Mouse (Mus musculus) G1E (cell line): Measurements from ENCODE around the gene Ltf. TPM values are rescaled to one million over a fixed set of nuclear protein-coding genes. Genes with fewer than 3 reads are reported as not detected.

Experiments used
- ATAC-seq: 2 replicates; pipeline ENCODE4 v1.8.0; 2016; ENCODE audit warnings: mild to moderate bottlenecking; ENCODE audit not compliant: insufficient number of reproducible peaks, poor library complexity, low FRiP score, severe bottlenecking; ENCODE audit errors: extremely low read depth
- DNase-seq: peaks from one replicate; pipeline ENCODE4 v3.0.0; 2012; ENCODE audit warnings: low spot score
- H3K27me3 ChIP-seq: 2 replicates; pipeline ENCODE4 v1.6.1; 2012; ENCODE audit warnings: mild to moderate bottlenecking, low read length, inconsistent platforms; ENCODE audit not compliant: insufficient read depth
- H3K36me3 ChIP-seq: replicated peaks from 2 replicates; pipeline ENCODE3; 2012; ENCODE audit warnings: mild to moderate bottlenecking, inconsistent platforms
- H3K4me1 ChIP-seq: 2 replicates; pipeline ENCODE4 v1.6.1; 2012; ENCODE audit warnings: low read depth, low read length, inconsistent platforms, mixed read lengths; ENCODE audit not compliant: insufficient read depth
- H3K4me3 ChIP-seq: 2 replicates; pipeline ENCODE4 v1.5.1; 2012; ENCODE audit warnings: low read depth, mild to moderate bottlenecking, inconsistent platforms, low read length, moderate library complexity, mixed read lengths
- H3K9me3 ChIP-seq: replicated peaks from 2 replicates; pipeline ENCODE4 v1.6.1; 2012; ENCODE audit warnings: inconsistent platforms
- CTCF ChIP-seq: IDR thresholded peaks from 2 replicates; pipeline ENCODE4 v1.5.1; 2012; ENCODE audit warnings: low read depth, low read length, inconsistent platforms, mixed read lengths
- GATA1 ChIP-seq: IDR thresholded peaks from 2 replicates; pipeline ENCODE4 v1.6.1; 2012; ENCODE audit warnings: borderline replicate concordance, low read length, inconsistent platforms, mixed read lengths
- GATA2 ChIP-seq: IDR thresholded peaks from 2 replicates; pipeline ENCODE4 v1.6.1; 2012; ENCODE audit warnings: low read depth, low read length, inconsistent platforms, borderline replicate concordance
- POLR2AphosphoS5 ChIP-seq: IDR thresholded peaks from 2 replicates; pipeline ENCODE4 v1.6.1; 2012; ENCODE audit warnings: low read depth, low read length, inconsistent platforms; ENCODE audit not compliant: insufficient replicate concordance
- TAL1 ChIP-seq: conservative IDR thresholded peaks from 2 replicates; pipeline ENCODE4 v1.6.1; 2012; ENCODE audit warnings: low read depth, low read length, inconsistent platforms, mixed read lengths
- polyA plus RNA-seq: library from polyadenylated mRNA; stranded (reverse); fragments of >175 nt; gene quantifications from 2 replicates; pipeline ENCODE4 v1.2.3, GENCODE M21; 2012
- total RNA-seq, 2 experiments: library from RNA; stranded (forward) in 1 of 2; stranded (reverse) in 1 of 2; fragments of 200-1000 nt in 1 of 2; fragments of >200 nt in 1 of 2; fragmentation: Nextera tagmentation in 1 of 2; gene quantifications; 2 replicates each; pipeline ENCODE4 v1.2.3; 2014 to 2017

Ltf gene
- total and polyA plus RNA-seq, 3 experiments = 0.16 TPM; not detected in 2

- H3K4me3 ChIP-seq = no peak overlapping the region
- ATAC-seq = no peak
- TF ChIP-seq GATA2 (no peak), GATA1 (no peak), CTCF (no peak), POLR2AphosphoS5 (no peak)
Observed at GRCm38 (mm10) chr9:110988078-110988477, 31.0 kb upstream of the Ltf start.

GRCm38 (mm10) chr9:110989141-110989540, 29.9 kb upstream of the Ltf start:
- no peak overlapping the region for H3K4me3 ChIP-seq
- no peak for DNase-seq
- H3K4me1 ChIP-seq = no peaks in the 10 kb centered on the region
- TF ChIP-seq GATA2 = no peak
- TF ChIP-seq POLR2AphosphoS5 = no peak
- TF ChIP-seq TAL1 = no peak
- no peak for TF ChIP-seq GATA1
- no peak for TF ChIP-seq CTCF
- H3K27me3 ChIP-seq = peaks cover 7% of the 10 kb centered on the region
- no peak for ATAC-seq
- peaks cover 20% of the 10 kb centered on the region for H3K9me3 ChIP-seq
- H3K36me3 ChIP-seq = no peaks in the 10 kb centered on the region

More at GRCm38 (mm10) chr9:110988078-110988477, 31.0 kb upstream of the Ltf start:
- no peak for DNase-seq
- no peaks in the 10 kb centered on the region for H3K4me1 ChIP-seq
- peaks cover 7% of the 10 kb centered on the region for H3K27me3 ChIP-seq
- no peaks in the 10 kb centered on the region for H3K36me3 ChIP-seq
- H3K9me3 ChIP-seq = peaks cover 21% of the 10 kb centered on the region

GRCm38 (mm10) chr9:110989543-110989942, 29.5 kb upstream of the Ltf start:
- ATAC-seq (no peak), DNase-seq (no peak)
- Histone ChIP-seq H3K4me3 (no peak overlapping the region), H3K27me3 (peaks cover 7% of the 10 kb centered on the region), H3K4me1 (peaks cover under 1% of the 10 kb centered on the region), H3K36me3 (no peaks in the 10 kb centered on the region), H3K9me3 (peaks cover 16% of the 10 kb centered on the region)
- no peak for TF ChIP-seq POLR2AphosphoS5

GRCm38 (mm10) chr9:110990204-110990603, 28.9 kb upstream of the Ltf start, which contains the start of gene Rtp3:
Rtp3 (minus strand) TSS chr9:110990583.
- Histone ChIP-seq H3K4me3 (no peak within 1 kb of the TSS), H3K4me1 (peaks cover 6% of the 10 kb centered on the region), H3K9me3 (peaks cover 9% of the 10 kb centered on the region), H3K36me3 (no peaks in the 10 kb centered on the region), H3K27me3 (peaks cover 7% of the 10 kb centered on the region)
- ATAC-seq (no peak), DNase-seq (no peak)
- no peak for TF ChIP-seq GATA2
- TF ChIP-seq POLR2AphosphoS5 = no peak
- TF ChIP-seq GATA1 = no peak
- TF ChIP-seq TAL1 = no peak
- TF ChIP-seq CTCF = no peak

- H3K36me3 ChIP-seq = no peaks in the 10 kb centered on the region
- DNase-seq (no peak), ATAC-seq (no peak)
- no peak for TF ChIP-seq GATA2
- TF ChIP-seq TAL1 = no peak
- no peak for TF ChIP-seq POLR2AphosphoS5
- TF ChIP-seq GATA1 = no peak
- no peak for TF ChIP-seq CTCF
- peaks cover 7% of the 10 kb centered on the region for H3K27me3 ChIP-seq
- H3K4me3 ChIP-seq = no peak overlapping the region
- H3K9me3 ChIP-seq = no peaks in the 10 kb centered on the region
- peaks cover 6% of the 10 kb centered on the region for H3K4me1 ChIP-seq
Observed at GRCm38 (mm10) chr9:110993281-110993709, 25.8 kb upstream of the Ltf start.

- Histone ChIP-seq H3K36me3 (no peaks in the 10 kb centered on the region), H3K9me3 (no peaks in the 10 kb centered on the region), H3K4me3 (peak overlapping the region; percentile 59; the same call in 1 of the 2 replicates), H3K27me3 (peaks cover 4% of the 10 kb centered on the region), H3K4me1 (peaks cover 6% of the 10 kb centered on the region)
- ATAC-seq (peak; percentile 77), DNase-seq (peak; percentile 54)
- TF ChIP-seq CTCF (no peak), GATA2 (no peak), TAL1 (no peak), POLR2AphosphoS5 (no peak)
Observed at GRCm38 (mm10) chr9:110994716-110995172, 24.3 kb upstream of the Ltf start.
